Mouse (Mus musculus): ENCODE measurements around the gene Usf2. TPM values are rescaled to one million over a fixed set of nuclear protein-coding genes. Genes with fewer than 3 reads are reported as not detected.

The Usf2 gene
- 17.2 and 19.6 TPM in 2 replicates for polyA plus RNA-seq (2014; fragmentation: Nextera tagmentation; extraction: Ambion mirVana)

DNA sequence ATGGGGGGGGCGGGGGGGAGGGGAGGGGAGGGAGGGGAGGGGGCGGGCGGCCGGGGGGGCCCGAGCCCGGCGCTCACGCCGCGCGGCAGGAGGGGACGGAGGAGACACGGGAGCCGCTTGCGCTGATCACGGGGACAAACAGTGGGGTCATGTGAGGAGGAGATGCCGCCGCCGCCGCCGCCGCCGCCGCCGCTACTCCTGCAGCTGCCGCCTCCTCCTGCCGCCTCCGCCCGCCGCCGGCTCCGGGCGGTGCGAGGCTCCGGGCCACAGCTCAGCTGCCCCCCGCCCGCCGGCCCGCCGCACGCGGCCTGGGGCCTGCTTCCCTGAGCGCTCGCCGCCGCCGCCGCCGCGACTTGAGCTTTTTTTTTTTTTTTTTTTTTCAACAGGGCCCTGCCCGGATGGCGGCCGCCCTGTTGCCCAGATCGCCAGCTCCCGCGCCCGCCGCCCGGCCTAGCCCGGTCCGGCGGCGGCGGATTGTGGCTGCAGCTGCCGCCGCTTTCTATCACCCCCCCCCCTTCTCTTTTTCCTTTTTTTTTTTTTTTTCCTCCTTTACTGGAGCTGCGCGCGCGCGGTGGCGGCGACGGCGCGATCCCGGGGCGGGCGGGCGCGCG, at the start of gene Usf2:
Usf2 (minus strand) TSS at position 48 of the 611 bp plus-strand sequence.
- H3K4me3 ChIP-seq (ENCODE audit: control insufficient read depth in 1 of 2, insufficient read depth in 1 of 2, low read depth in 1 of 2, low read length in 2 of 2), result peak within 1 kb of the TSS; percentile 85 to 89
- peak within 1 kb of the TSS; percentile 99 for H3K27ac ChIP-seq (replicated peaks in 1 of 2; ENCODE audit: control insufficient read depth in 1 of 2, insufficient read depth in 1 of 2, low read depth in 2 of 2, low read length in 2 of 2)
- no peaks in the 10 kb centered on the region for H3K9me3 ChIP-seq (ENCODE audit: control insufficient read depth, low read length)
- H3K4me2 ChIP-seq (ENCODE audit: low read length), result peak within 1 kb of the TSS; percentile 74
- ATAC-seq (ENCODE audit: insufficient number of reproducible peaks, insufficient read depth, low FRiP score, low read depth), result peak; percentile 52; the same call in 1 of the 2 replicates
- H3K27me3 ChIP-seq (ENCODE audit: control insufficient read depth, insufficient read depth, low read length), result no peaks in the 10 kb centered on the region
- H3K4me1 ChIP-seq (ENCODE audit: control insufficient read depth in 2 of 2, insufficient read depth in 2 of 2, low read length in 2 of 2), result peaks cover 11 to 19% of the 10 kb centered on the region in 2 experiments
- 0% methylated on average over 15 of the region's 82 CpGs for WGBS
- peaks cover 53% of the 10 kb centered on the region for H3K36me3 ChIP-seq (ENCODE audit: control insufficient read depth, insufficient read depth, low read length)
- H3K9ac ChIP-seq (ENCODE audit: low read length), result peak within 1 kb of the TSS; percentile 99

DNA sequence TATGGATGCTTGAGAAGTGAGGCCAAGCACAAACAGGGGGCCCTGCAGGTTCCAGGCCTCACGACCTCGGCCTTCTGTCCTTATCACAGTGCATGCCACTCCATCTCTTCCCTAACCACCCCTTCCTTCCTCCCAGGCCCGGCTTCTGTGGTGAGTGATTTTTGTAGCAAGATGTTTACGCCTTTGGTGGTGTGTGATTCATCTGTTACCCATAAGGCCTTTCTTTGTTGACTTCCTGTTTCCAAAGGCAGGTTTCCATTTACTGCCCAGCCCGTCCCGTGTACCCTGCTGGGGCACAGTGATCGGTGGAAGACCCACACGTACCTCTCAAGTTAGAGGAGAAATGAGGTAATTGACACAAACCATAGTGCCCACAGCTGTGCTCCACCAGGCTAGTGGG, 46.0 kb upstream of the Usf2 start:
- WGBS, result 51% methylated on average over 8 of the region's 8 CpGs
- 0 out of 4 replicates have a peak overlapping the region, but pooled peaks of 1 of the 2 experiments have one; percentile 9 for H3K27ac ChIP-seq (replicated peaks in 1 of 2; ENCODE audit: control insufficient read depth in 1 of 2, insufficient read depth in 1 of 2, low read depth in 2 of 2, low read length in 2 of 2)
- no peak for ATAC-seq (ENCODE audit: insufficient number of reproducible peaks, insufficient read depth, low FRiP score, low read depth)

GRCm38 (mm10) chr7:31000505-31001020, 44.0 kb upstream of the Usf2 start:
- Histone ChIP-seq H3K4me3 (ENCODE audit: control insufficient read depth in 1 of 2, insufficient read depth in 1 of 2, low read depth in 1 of 2, low read length in 2 of 2) (0 out of 4 replicates have a peak overlapping the region, but pooled peaks of 1 of the 2 experiments have one; percentile 4), H3K9me3 (ENCODE audit: control insufficient read depth, low read length) (peaks cover 8% of the 10 kb centered on the region; the same call in 1 of the 2 replicates), H3K27me3 (ENCODE audit: control insufficient read depth, insufficient read depth, low read length) (no peaks in the 10 kb centered on the region), H3K4me2 (ENCODE audit: low read length) (peak overlapping the region; percentile 54), H3K9ac (ENCODE audit: low read length) (peak overlapping the region; percentile 44), H3K27ac (replicated peaks in 1 of 2; ENCODE audit: control insufficient read depth in 1 of 2, insufficient read depth in 1 of 2, low read depth in 2 of 2, low read length in 2 of 2) (peak overlapping the region; percentile 83 to 87), H3K36me3 (ENCODE audit: control insufficient read depth, insufficient read depth, low read length) (no peaks in the 10 kb centered on the region), H3K4me1 (ENCODE audit: control insufficient read depth in 2 of 2, insufficient read depth in 2 of 2, low read length in 2 of 2) (peaks cover 16 to 17% of the 10 kb centered on the region in 2 experiments)
- WGBS, result 1% methylated on average over 7 of the region's 7 CpGs
- ATAC-seq (ENCODE audit: insufficient number of reproducible peaks, insufficient read depth, low FRiP score, low read depth), result peak; percentile 85

More for the DNA sequence above, 46.0 kb upstream of the Usf2 start:
- Histone ChIP-seq H3K4me1 (ENCODE audit: control insufficient read depth in 2 of 2, insufficient read depth in 2 of 2, low read length in 2 of 2) (peaks cover 16 to 17% of the 10 kb centered on the region in 2 experiments), H3K36me3 (ENCODE audit: control insufficient read depth, insufficient read depth, low read length) (no peaks in the 10 kb centered on the region), H3K27me3 (ENCODE audit: control insufficient read depth, insufficient read depth, low read length) (no peaks in the 10 kb centered on the region), H3K4me3 (ENCODE audit: control insufficient read depth in 1 of 2, insufficient read depth in 1 of 2, low read depth in 1 of 2, low read length in 2 of 2) (no peak overlapping the region), H3K4me2 (ENCODE audit: low read length) (no peak overlapping the region), H3K9ac (ENCODE audit: low read length) (no peak overlapping the region), H3K9me3 (ENCODE audit: control insufficient read depth, low read length) (no peaks in the 10 kb centered on the region)

GRCm38 (mm10) chr7:30996491-30996890, 39.9 kb upstream of the Usf2 start:
- H3K4me2 ChIP-seq (ENCODE audit: low read length), result no peak overlapping the region
- H3K36me3 ChIP-seq (ENCODE audit: control insufficient read depth, insufficient read depth, low read length), result no peaks in the 10 kb centered on the region
- ATAC-seq (ENCODE audit: insufficient number of reproducible peaks, insufficient read depth, low FRiP score, low read depth), result no peak
- peaks cover 17 to 25% of the 10 kb centered on the region in 2 experiments for H3K4me1 ChIP-seq (ENCODE audit: control insufficient read depth in 2 of 2, insufficient read depth in 2 of 2, low read length in 2 of 2)
- H3K27ac ChIP-seq (replicated peaks in 1 of 2; ENCODE audit: control insufficient read depth in 1 of 2, insufficient read depth in 1 of 2, low read depth in 2 of 2, low read length in 2 of 2), result no peak overlapping the region
- no peak overlapping the region for H3K4me3 ChIP-seq (ENCODE audit: control insufficient read depth in 1 of 2, insufficient read depth in 1 of 2, low read depth in 1 of 2, low read length in 2 of 2)
- H3K9me3 ChIP-seq (ENCODE audit: control insufficient read depth, low read length), result peaks cover 8% of the 10 kb centered on the region; the same call in 1 of the 2 replicates
- no peaks in the 10 kb centered on the region for H3K27me3 ChIP-seq (ENCODE audit: control insufficient read depth, insufficient read depth, low read length)
- 93% methylated on average over 2 of the region's 2 CpGs for WGBS
- no peak overlapping the region for H3K9ac ChIP-seq (ENCODE audit: low read length)

DNA sequence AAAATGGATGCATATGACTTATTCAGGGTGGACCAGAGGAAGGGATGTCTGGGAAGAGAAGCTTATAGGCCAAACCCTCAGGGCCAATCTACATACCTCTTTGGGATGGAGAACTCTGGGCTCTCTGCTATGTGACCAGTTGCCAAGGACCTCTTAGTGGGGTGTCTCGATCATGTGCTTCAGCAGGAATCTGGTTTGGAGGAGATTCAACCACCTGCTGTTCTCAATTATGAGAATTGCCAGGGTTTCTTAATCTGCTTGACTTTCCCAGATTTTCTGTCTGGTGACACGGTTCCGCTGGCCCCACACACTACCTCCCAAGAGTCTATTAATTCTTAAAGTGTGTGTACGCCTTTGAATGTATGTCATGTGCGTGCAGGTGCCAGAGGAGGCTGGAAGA, 37.4 kb upstream of the Usf2 start:
- Histone ChIP-seq H3K4me1 (ENCODE audit: control insufficient read depth in 2 of 2, insufficient read depth in 2 of 2, low read length in 2 of 2) (peaks cover 5 to 9% of the 10 kb centered on the region in 2 experiments; a peak in 3 of 4 replicates), H3K4me3 (ENCODE audit: control insufficient read depth in 1 of 2, insufficient read depth in 1 of 2, low read depth in 1 of 2, low read length in 2 of 2) (no peak overlapping the region), H3K27ac (replicated peaks in 1 of 2; ENCODE audit: control insufficient read depth in 1 of 2, insufficient read depth in 1 of 2, low read depth in 2 of 2, low read length in 2 of 2) (no peak overlapping the region), H3K9me3 (ENCODE audit: control insufficient read depth, low read length) (peaks cover 8% of the 10 kb centered on the region; the same call in 1 of the 2 replicates), H3K4me2 (ENCODE audit: low read length) (no peak overlapping the region), H3K27me3 (ENCODE audit: control insufficient read depth, insufficient read depth, low read length) (no peaks in the 10 kb centered on the region), H3K36me3 (ENCODE audit: control insufficient read depth, insufficient read depth, low read length) (no peaks in the 10 kb centered on the region), H3K9ac (ENCODE audit: low read length) (no peak overlapping the region)
- ATAC-seq (ENCODE audit: insufficient number of reproducible peaks, insufficient read depth, low FRiP score, low read depth), result no peak
- 87% methylated on average over 5 of the region's 5 CpGs for WGBS

DNA sequence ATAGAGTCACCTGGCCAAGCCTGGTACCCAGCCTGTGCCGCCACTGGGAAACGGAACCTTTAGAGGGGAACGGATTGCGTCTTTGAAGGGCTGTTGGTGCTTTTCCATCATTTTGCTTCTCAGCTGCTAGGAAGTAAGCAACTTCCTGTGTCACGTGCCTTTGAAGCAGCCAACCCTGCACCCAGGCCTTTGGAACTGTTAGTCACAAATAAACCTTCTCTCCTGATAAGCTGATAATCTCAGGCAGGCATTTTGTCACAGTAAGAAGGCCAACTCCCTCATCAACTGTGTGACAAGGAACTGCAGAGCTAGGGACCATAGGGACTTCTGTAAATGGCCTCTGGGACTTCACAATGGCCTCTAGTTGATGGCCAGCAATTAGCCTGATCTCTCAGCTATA, 35.5 kb upstream of the Usf2 start:
- Histone ChIP-seq H3K4me2 (ENCODE audit: low read length) (no peak overlapping the region), H3K27ac (replicated peaks in 1 of 2; ENCODE audit: control insufficient read depth in 1 of 2, insufficient read depth in 1 of 2, low read depth in 2 of 2, low read length in 2 of 2) (no peak overlapping the region), H3K27me3 (ENCODE audit: control insufficient read depth, insufficient read depth, low read length) (no peaks in the 10 kb centered on the region), H3K36me3 (ENCODE audit: control insufficient read depth, insufficient read depth, low read length) (no peaks in the 10 kb centered on the region), H3K4me3 (ENCODE audit: control insufficient read depth in 1 of 2, insufficient read depth in 1 of 2, low read depth in 1 of 2, low read length in 2 of 2) (no peak overlapping the region), H3K9ac (ENCODE audit: low read length) (no peak overlapping the region), H3K9me3 (ENCODE audit: control insufficient read depth, low read length) (peaks cover 8% of the 10 kb centered on the region; the same call in 1 of the 2 replicates), H3K4me1 (ENCODE audit: control insufficient read depth in 2 of 2, insufficient read depth in 2 of 2, low read length in 2 of 2) (peaks cover 5 to 9% of the 10 kb centered on the region in 2 experiments; a peak in 3 of 4 replicates)
- WGBS, result 55% methylated on average over 5 of the region's 5 CpGs
- no peak for ATAC-seq (ENCODE audit: insufficient number of reproducible peaks, insufficient read depth, low FRiP score, low read depth)

DNA sequence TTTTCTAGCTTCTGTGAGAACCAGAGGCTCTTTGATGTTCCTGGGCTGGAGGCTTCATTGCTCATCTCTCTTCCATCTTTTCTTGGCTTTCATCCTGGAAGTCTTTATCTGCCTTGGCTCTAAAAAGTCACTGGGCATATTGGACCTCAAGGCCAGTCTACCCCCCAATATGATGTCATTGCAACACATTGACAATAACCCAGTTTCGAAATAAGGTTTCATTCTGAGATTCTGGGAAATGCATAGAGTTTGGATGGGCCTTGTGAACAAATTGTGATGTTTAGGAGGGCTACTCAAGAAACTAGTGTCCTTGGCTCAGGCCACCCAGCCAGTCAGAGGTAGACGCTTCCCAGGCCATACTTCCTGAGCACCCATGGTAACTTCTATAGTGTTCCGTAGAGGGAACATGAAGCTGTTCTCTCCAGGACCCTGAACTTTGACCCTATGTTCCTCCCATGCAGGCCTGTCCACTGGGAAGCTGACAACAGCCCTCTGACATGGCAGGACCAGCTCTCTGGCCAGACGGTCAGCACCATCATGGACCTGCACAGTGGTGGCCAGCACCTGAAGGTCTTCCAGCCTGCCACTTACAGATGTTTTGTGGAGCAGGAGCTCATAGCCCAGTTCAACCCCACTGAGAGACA, 32.0 kb upstream of the Usf2 start:
- Histone ChIP-seq H3K4me2 (ENCODE audit: low read length) (no peak overlapping the region), H3K9me3 (ENCODE audit: control insufficient read depth, low read length) (no peaks in the 10 kb centered on the region), H3K4me1 (ENCODE audit: control insufficient read depth in 2 of 2, insufficient read depth in 2 of 2, low read length in 2 of 2) (peaks cover 5 to 9% of the 10 kb centered on the region in 2 experiments; a peak in 3 of 4 replicates), H3K4me3 (ENCODE audit: control insufficient read depth in 1 of 2, insufficient read depth in 1 of 2, low read depth in 1 of 2, low read length in 2 of 2) (no peak overlapping the region), H3K27ac (replicated peaks in 1 of 2; ENCODE audit: control insufficient read depth in 1 of 2, insufficient read depth in 1 of 2, low read depth in 2 of 2, low read length in 2 of 2) (no peak overlapping the region), H3K36me3 (ENCODE audit: control insufficient read depth, insufficient read depth, low read length) (no peaks in the 10 kb centered on the region), H3K27me3 (ENCODE audit: control insufficient read depth, insufficient read depth, low read length) (no peaks in the 10 kb centered on the region), H3K9ac (ENCODE audit: low read length) (no peak overlapping the region)
- ATAC-seq (ENCODE audit: insufficient number of reproducible peaks, insufficient read depth, low FRiP score, low read depth), result no peak
- 82% methylated on average over 4 of the region's 4 CpGs for WGBS
